Mouse (Mus musculus) thymus, adult 18-20 months (tissue): Measurements from ENCODE around the gene Rbm12.
A peak's percentile ranks its signal among the peaks of the same experiment; 100 is the strongest.

ENCODE experiments used
- DNase-seq, 2 experiments: peaks; one replicate each; pipeline ENCODE4 v3.0.0; 2022; ENCODE audit warnings: mixed read lengths in 2 of 2

The Rbm12 gene

GRCm38 (mm10) chr2:156079183-156079560 is 32.6 kb downstream of the Rbm12 start:
- DNase-seq, result no peak

- DNase-seq, result no peak
These were observed 33.2 kb downstream of the Rbm12 start for GRCm38 (mm10) chr2:156078421-156079182.

GRCm38 (mm10) chr2:156077461-156077860 is 34.3 kb downstream of the Rbm12 start:
- DNase-seq, result no peak

GRCm38 (mm10) chr2:156073725-156074124 is 38.1 kb downstream of the Rbm12 start:
- DNase-seq, result no peak

GRCm38 (mm10) chr2:156071236-156071635 is 40.5 kb downstream of the Rbm12 start:
- no peak for DNase-seq

- DNase-seq, result no peak
These were observed 43.9 kb downstream of the Rbm12 start for GRCm38 (mm10) chr2:156067916-156068315.

GRCm38 (mm10) chr2:156066126-156066525 is 45.7 kb downstream of the Rbm12 start:
- DNase-seq, result no peak

- peak; percentile 56 to 65 for DNase-seq
These were observed 46.4 kb downstream of the Rbm12 start, which contains the start of gene Spag4 for GRCm38 (mm10) chr2:156065099-156066041. Gene Spag4, plus strand, starts transcription at chr2:156065175.

GRCm38 (mm10) chr2:156052816-156053215 is 59.0 kb downstream of the Rbm12 start, which contains the start of gene Fer1l4:
Gene Fer1l4, minus strand, starts transcription at chr2:156052947.
- no peak for DNase-seq

- no peak for DNase-seq
These were observed 63.8 kb downstream of the Rbm12 start for GRCm38 (mm10) chr2:156047929-156048328.

- DNase-seq, result no peak
These were observed 68.9 kb downstream of the Rbm12 start for GRCm38 (mm10) chr2:156042903-156043302.
